Mouse (Mus musculus) left cerebral cortex, postnatal 14 days (tissue): ENCODE measurements around the gene Tspyl1. TPM values are rescaled to one million over a fixed set of nuclear protein-coding genes. Genes with fewer than 3 reads are reported as not detected.
"Not testable (repeated sequence)": the region's sequence is repeated elsewhere in the genome, so short reads cannot be mapped to it uniquely, and the experiment has no call there.

Source experiments
- DNase-seq, 2 experiments: peaks; one replicate each; pipeline ENCODE4 v3.0.0; 2021 to 2022; ENCODE audit warnings: low spot score in 2 of 2, mixed read lengths in 1 of 2
- intact Hi-C: fragments of 180-260 bp; cut with DNase I; formaldehyde crosslinking; loops from one replicate; pipeline ENCODE4 v1.15.1; 2025
- long read RNA-seq, 2 experiments: library from polyadenylated mRNA; stranded (forward); transcript quantifications; one replicate each; pipeline ENCODE4 v2.0.0; 2021
- total RNA-seq, 2 experiments: library from RNA; stranded (reverse); gene quantifications; 2 replicates each; pipeline ENCODE4 v1.2.3; 2021

The Tspyl1 gene
- total RNA-seq: 100 to 1,000 TPM; 122 to 124 TPM
- long read RNA-seq, experiment 1, transcript Tspyl1-201 (1 exons, 3,086 nt): major isoform, 260 of 265 reads
- long read RNA-seq, experiment 1, partial matches to known transcripts: 1 of 265 reads
- long read RNA-seq, experiment 1, other reads (novel, unspliced or antisense): 4 of 265 reads
- long read RNA-seq, experiment 2, transcript Tspyl1-201 (1 exons, 3,086 nt): major isoform, 232 of 233 reads
- long read RNA-seq, experiment 2, partial matches to known transcripts: 0 of 233 reads
- long read RNA-seq, experiment 2, other reads (novel, unspliced or antisense): 1 of 233 reads

GRCm38 (mm10) chr10:34281962-34282388 lies at the start of gene Tspyl1:
Tspyl1 (plus strand) TSS chr10:34282190.
- peak; percentile 98 for DNase-seq

GRCm38 (mm10) chr10:34233418-34233817 lies 48.6 kb upstream of the Tspyl1 start:
- DNase-seq: no peak
- intact Hi-C loops: no loop called here

More at GRCm38 (mm10) chr10:34281962-34282388, at the start of gene Tspyl1:
- intact Hi-C loops: loop anchor here (2.0 to 5.0 kb wide), 5 partner anchors 15 to 263 kb away; partner anchors contain the start of genes Calhm5, Rwdd1, Trappc3l and Tspyl4

GRCm38 (mm10) chr10:34233931-34234745 lies 47.9 kb upstream of the Tspyl1 start:
- intact Hi-C loops: no loop called here

GRCm38 (mm10) chr10:34235384-34235783 lies 46.6 kb upstream of the Tspyl1 start:
- DNase-seq: peak; percentile 4 to 5
- intact Hi-C loops: no loop called here

More at GRCm38 (mm10) chr10:34233931-34234745, 47.9 kb upstream of the Tspyl1 start:
- DNase-seq: peak in 1 of 2 experiments; percentile 6

GRCm38 (mm10) chr10:34236569-34236968 lies 45.4 kb upstream of the Tspyl1 start:
- DNase-seq: no peak
- intact Hi-C loops: no loop called here

GRCm38 (mm10) chr10:34238536-34238935 lies 43.5 kb upstream of the Tspyl1 start:
- intact Hi-C loops: no loop called here
- no peak for DNase-seq

GRCm38 (mm10) chr10:34244745-34245144 lies 37.2 kb upstream of the Tspyl1 start:
- DNase-seq: no peak

GRCm38 (mm10) chr10:34246106-34246505 lies 35.9 kb upstream of the Tspyl1 start:
- DNase-seq: peak in 1 of 2 experiments; percentile 12
- intact Hi-C loops: no loop called here

More at GRCm38 (mm10) chr10:34244745-34245144, 37.2 kb upstream of the Tspyl1 start:
- intact Hi-C loops: no loop called here

- intact Hi-C loops: no loop called here
Measured at GRCm38 (mm10) chr10:34247757-34248156, 34.2 kb upstream of the Tspyl1 start.

GRCm38 (mm10) chr10:34249594-34249993 lies 32.4 kb upstream of the Tspyl1 start:
- DNase-seq: no peak
- intact Hi-C loops: no loop called here

More at GRCm38 (mm10) chr10:34247757-34248156, 34.2 kb upstream of the Tspyl1 start:
- no peak for DNase-seq

GRCm38 (mm10) chr10:34252833-34253232 lies 29.2 kb upstream of the Tspyl1 start:
- intact Hi-C loops: not testable (repeated sequence)

GRCm38 (mm10) chr10:34265106-34265505 lies 16.9 kb upstream of the Tspyl1 start:
- no peak for DNase-seq
- intact Hi-C loops: no loop called here

More at GRCm38 (mm10) chr10:34252833-34253232, 29.2 kb upstream of the Tspyl1 start:
- not testable (repeated sequence) for DNase-seq

GRCm38 (mm10) chr10:34267312-34268070 lies 14.5 kb upstream of the Tspyl1 start:
- DNase-seq: no peak
- intact Hi-C loops: no loop called here

GRCm38 (mm10) chr10:34271681-34272080 lies 10.3 kb upstream of the Tspyl1 start:
- DNase-seq: peak; percentile 44 to 72
- intact Hi-C loops: loop anchor here (5.0 kb wide), 1 partner anchor 119 kb away; no protein-coding TSS in a partner anchor

- intact Hi-C loops: loop anchor here (2.0 to 5.0 kb wide), 4 partner anchors 47 to 262 kb away; partner anchors contain the start of genes Calhm5, Rwdd1 and Trappc3l
- DNase-seq: peak; percentile 79 to 89
Measured at GRCm38 (mm10) chr10:34280591-34281175, 1.3 kb upstream of the Tspyl1 start.

GRCm38 (mm10) chr10:34281211-34281961 lies 604 bp upstream of the Tspyl1 start:
- DNase-seq: peak in 1 of 2 experiments; percentile 15
- intact Hi-C loops: loop anchor here (2.0 to 5.0 kb wide), 4 partner anchors 46 to 263 kb away; partner anchors contain the start of genes Calhm5, Rwdd1 and Trappc3l

- intact Hi-C loops: loop anchor here (2.0 to 5.0 kb wide), 3 partner anchors 14 to 185 kb away; partner anchors contain the start of genes Calhm5 and Tspyl4
Measured at GRCm38 (mm10) chr10:34282420-34283238, 639 bp downstream of the Tspyl1 start.

More at GRCm38 (mm10) chr10:34282420-34283238, 639 bp downstream of the Tspyl1 start:
- peak in 1 of 2 experiments; percentile 33 for DNase-seq
